Mouse (Mus musculus) CH12.LX (cell line): ENCODE measurements around the gene Cabin1. TPM values are rescaled to one million over a fixed set of nuclear protein-coding genes. Genes with fewer than 3 reads are reported as not detected.

Source experiments
- DNase-seq: peaks from one replicate; pipeline ENCODE4 v3.0.0-alpha.2; 2013; ENCODE audit errors: extremely low read depth
- H3K27ac ChIP-seq: 2 replicates; pipeline ENCODE4 v1.5.1; 2012; ENCODE audit warnings: low read depth, mild to moderate bottlenecking, control low read depth, moderate library complexity; ENCODE audit not compliant: insufficient read depth
- H3K27me3 ChIP-seq: replicated peaks from 2 replicates; pipeline ENCODE3; 2012; ENCODE audit warnings: inconsistent platforms
- H3K36me3 ChIP-seq, 2 experiments: replicated peaks in 1 of 2; 2 replicates each; pipeline versions ENCODE3 to v1.6.1; 2012; ENCODE audit warnings: inconsistent platforms in 1 of 2, low read length in 1 of 2, mild to moderate bottlenecking in 1 of 2, mixed read lengths in 1 of 2, moderate library complexity in 1 of 2; ENCODE audit not compliant: control insufficient read depth in 1 of 2, insufficient read depth in 1 of 2
- H3K4me1 ChIP-seq, 2 experiments: 2 replicates each; pipeline ENCODE4 v1.6.1; 2012; ENCODE audit warnings: inconsistent platforms in 1 of 2, moderate library complexity in 1 of 2; ENCODE audit not compliant: insufficient read depth in 2 of 2, control insufficient read depth in 1 of 2
- H3K4me2 ChIP-seq: 2 replicates; pipeline ENCODE4 v1.6.1; 2012; ENCODE audit warnings: low read depth, mild to moderate bottlenecking, control low read depth; ENCODE audit not compliant: poor library complexity, insufficient read depth, severe bottlenecking
- H3K4me3 ChIP-seq, 3 experiments: fragments of 150-350 bp in 1 of 3; sonication (generic) in 1 of 3; replicated peaks in 1 of 3; 2 replicates each; pipeline versions ENCODE3 to v1.5.1; 2011 to 2012; ENCODE audit warnings: low read depth in 2 of 3, low read length in 2 of 3, mild to moderate bottlenecking in 2 of 3, moderate library complexity in 2 of 3, control low read depth in 1 of 3, improper control_type of control experiment in 1 of 3, inconsistent platforms in 1 of 3, mixed read lengths in 1 of 3; ENCODE audit not compliant: poor library complexity in 1 of 3
- H3K79me2 ChIP-seq: replicated peaks from 2 replicates; pipeline ENCODE4 v1.6.1; 2012; ENCODE audit warnings: mild to moderate bottlenecking, moderate library complexity; ENCODE audit not compliant: control insufficient read depth, poor library complexity, insufficient read depth, severe bottlenecking; ENCODE audit errors: extremely low read depth
- H3K9ac ChIP-seq: 2 replicates; pipeline ENCODE4 v1.6.1; 2012; ENCODE audit warnings: low read depth, mild to moderate bottlenecking, control low read depth, moderate library complexity; ENCODE audit not compliant: insufficient read depth
- H3K9me3 ChIP-seq: replicated peaks from 2 replicates; pipeline ENCODE3; 2012; ENCODE audit warnings: low read length, inconsistent platforms, mixed read lengths
- CHD1 ChIP-seq: IDR thresholded peaks from 2 replicates; pipeline ENCODE4 v1.6.1; 2012; ENCODE audit warnings: low read depth, low read length, improper control_type of control experiment, inconsistent platforms
- CTCF ChIP-seq, 2 experiments: IDR thresholded peaks in 1 of 2; conservative IDR thresholded peaks in 1 of 2; 2 replicates each; pipeline ENCODE4 v1.5.1; 2011 to 2012; ENCODE audit warnings: low read depth in 2 of 2, low read length in 2 of 2, improper control_type of control experiment in 1 of 2, inconsistent platforms in 1 of 2, mild to moderate bottlenecking in 1 of 2, moderate library complexity in 1 of 2
- JUN ChIP-seq: IDR thresholded peaks from 2 replicates; pipeline ENCODE4 v1.6.1; 2011; ENCODE audit warnings: low read depth, mild to moderate bottlenecking, low read length, improper control_type of control experiment, moderate library complexity; ENCODE audit not compliant: insufficient read depth
- JUND ChIP-seq: conservative IDR thresholded peaks from 2 replicates; pipeline ENCODE4 v1.6.1; 2011; ENCODE audit warnings: low read depth, low read length, improper control_type of control experiment
- POLR2AphosphoS2 ChIP-seq: IDR thresholded peaks from 2 replicates; pipeline ENCODE4 v1.6.1; 2011; ENCODE audit warnings: low read depth, low read length, improper control_type of control experiment
- RAD21 ChIP-seq: IDR thresholded peaks from 2 replicates; pipeline ENCODE4 v1.6.1; 2011; ENCODE audit warnings: low read depth, mild to moderate bottlenecking, low read length, improper control_type of control experiment, moderate library complexity
- SMC3 ChIP-seq: IDR thresholded peaks from 2 replicates; pipeline ENCODE4 v1.6.1; 2011; ENCODE audit warnings: low read depth, low read length, improper control_type of control experiment
- TBP ChIP-seq: conservative IDR thresholded peaks from 2 replicates; pipeline ENCODE4 v1.6.1; 2011; ENCODE audit warnings: low read depth, low read length, improper control_type of control experiment
- USF2 ChIP-seq: conservative IDR thresholded peaks from 2 replicates; pipeline ENCODE4 v1.6.1; 2011; ENCODE audit warnings: low read depth, low read length, improper control_type of control experiment
- ZMIZ1 ChIP-seq: IDR thresholded peaks from 2 replicates; pipeline ENCODE4 v1.6.1; 2012; ENCODE audit warnings: low read depth, mild to moderate bottlenecking, inconsistent platforms, low read length, improper control_type of control experiment
- dilution Hi-C: fragments of 300-500 bp; cut with MboI; formaldehyde crosslinking; loops from 2 replicates; pipeline ENCODE4 v1.14.3; 2020; ENCODE audit warnings: low sequenced_read_pairs; ENCODE audit not compliant: extremely low pct_unique_long_range_greater_than_20kb, extremely low pct_ligation_motif_present
- in situ Hi-C: fragments of 300-500 bp; cut with MboI; formaldehyde crosslinking; loops from 3 replicates; pipeline ENCODE4 v1.14.3; 2019; ENCODE audit warnings: low sequenced_read_pairs, low pct_ligation_motif_present, low pct_unique_long_range_greater_than_20kb, mixed read lengths
- polyA plus RNA-seq: library from polyadenylated mRNA; unstranded; fragments of >175 nt; gene quantifications from 2 replicates; pipeline ENCODE4 v1.2.1, GENCODE M21; 2012; ENCODE audit warnings: low read depth; ENCODE audit not compliant: insufficient read length
- total RNA-seq, 2 experiments: library from RNA; depleted of rRNA; stranded (reverse); fragments of 300-350 nt in 1 of 2; fragments of >200 nt in 1 of 2; gene quantifications; 2 replicates each; pipeline ENCODE4 v1.2.3; 2012 to 2014

Cabin1 gene
- total and polyA plus RNA-seq, 3 experiments: 12.0 to 46.0 (median 29.0) TPM

GRCm38 (mm10) chr10:75704212-75705185 lies 59.6 kb downstream of the Cabin1 start:
- DNase-seq: no peak
- Histone ChIP-seq H3K36me3 (peaks cover 56 to 90% of the 10 kb centered on the region in 2 experiments), H3K27ac (no peak overlapping the region), H3K4me1 (peaks cover 0 to 19% of the 10 kb centered on the region in 2 experiments; a peak in 2 of 4 replicates), H3K4me3 (no peak overlapping the region), H3K9ac (no peak overlapping the region), H3K9me3 (no peaks in the 10 kb centered on the region), H3K4me2 (no peak overlapping the region), H3K27me3 (no peaks in the 10 kb centered on the region), H3K79me2 (no peaks in the 10 kb centered on the region; the same call in 1 of the 2 replicates)
- dilution Hi-C loops: no loop called here
- 0 out of 4 replicates have a peak, but pooled peaks of 1 of the 2 experiments have one; percentile 5 for TF ChIP-seq CTCF (conservative IDR thresholded peaks at IDR 0.05 in 1 of 2, IDR thresholded peaks at IDR 0.05 in 1 of 2; ENCODE audit: low read depth in 2 of 2, low read length in 2 of 2)
- no peak for TF ChIP-seq JUND
- in situ Hi-C loops: no loop called here

- no peak overlapping the region for H3K4me2 ChIP-seq
- no peak overlapping the region for H3K4me3 ChIP-seq
- TF ChIP-seq SMC3: peak; percentile 35
- no peak for TF ChIP-seq JUND
- TF ChIP-seq TBP: no peak
- peak in 1 of 2 experiments; percentile 52; a peak in 2 of 4 replicates for TF ChIP-seq CTCF (conservative IDR thresholded peaks at IDR 0.05 in 1 of 2, IDR thresholded peaks at IDR 0.05 in 1 of 2; ENCODE audit: low read depth in 2 of 2, low read length in 2 of 2)
- TF ChIP-seq RAD21: peak; percentile 26
- TF ChIP-seq POLR2AphosphoS2: no peak
- no peak for DNase-seq
- in situ Hi-C loops: no loop called here
- no peaks in the 10 kb centered on the region for H3K9me3 ChIP-seq
- dilution Hi-C loops: no loop called here
- no peak overlapping the region for H3K27ac ChIP-seq
- no peaks in the 10 kb centered on the region; the same call in 1 of the 2 replicates for H3K79me2 ChIP-seq
- H3K9ac ChIP-seq: no peak overlapping the region
- H3K36me3 ChIP-seq: peaks cover 57 to 90% of the 10 kb centered on the region in 2 experiments
- H3K27me3 ChIP-seq: no peaks in the 10 kb centered on the region
- peaks cover 0 to 29% of the 10 kb centered on the region in 2 experiments; a peak in 2 of 4 replicates for H3K4me1 ChIP-seq
Observed at GRCm38 (mm10) chr10:75703504-75703903, 60.6 kb downstream of the Cabin1 start.

GRCm38 (mm10) chr10:75702494-75702893 lies 61.6 kb downstream of the Cabin1 start:
- Histone ChIP-seq H3K9ac (no peak overlapping the region), H3K4me2 (no peak overlapping the region), H3K27me3 (no peaks in the 10 kb centered on the region), H3K36me3 (peaks cover 60 to 90% of the 10 kb centered on the region in 2 experiments), H3K9me3 (no peaks in the 10 kb centered on the region), H3K27ac (no peak overlapping the region), H3K4me3 (no peak overlapping the region), H3K4me1 (peaks cover 0 to 39% of the 10 kb centered on the region in 2 experiments; a peak in 2 of 4 replicates), H3K79me2 (no peaks in the 10 kb centered on the region; the same call in 1 of the 2 replicates)
- in situ Hi-C loops (no loop called here), dilution Hi-C loops (no loop called here)
- no peak for TF ChIP-seq ZMIZ1
- TF ChIP-seq USF2: no peak
- TF ChIP-seq CHD1: no peak
- no peak for TF ChIP-seq JUN
- TF ChIP-seq JUND: no peak
- no peak for DNase-seq
